Mouse (Mus musculus): ENCODE data around the gene Fam133b.

DNA sequence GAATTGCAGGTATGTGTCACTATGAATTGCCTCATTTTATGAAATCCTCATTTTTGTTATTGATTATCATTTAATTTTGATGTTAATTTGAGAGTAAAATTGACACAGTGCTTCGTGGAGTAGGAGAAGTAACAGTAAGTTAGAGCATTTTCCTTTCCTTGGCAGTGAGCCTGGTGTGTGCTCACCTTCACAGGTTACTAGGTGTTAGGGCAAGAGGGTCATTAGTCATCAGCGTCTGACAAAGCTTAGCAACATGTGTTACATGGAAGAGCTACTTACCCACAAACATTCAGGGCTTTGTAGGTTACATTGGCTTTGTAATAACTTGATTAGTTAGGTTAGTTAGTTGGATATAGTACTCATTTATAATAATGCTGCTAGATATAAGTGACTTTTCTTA is 10.6 kb downstream of the Fam133b start:
- no peak for TF ChIP-seq POLR2A (IDR thresholded peaks at IDR 0.05; ENCODE audit: extremely low read depth, insufficient read depth, low read length)
- no peak for TF ChIP-seq CTCF (IDR thresholded peaks at IDR 0.05; ENCODE audit: extremely low read depth, insufficient read depth, low read length)

Measured in cortical plate, adult 2 months (tissue).